Mouse (Mus musculus) retina, embryonic 14.5 days (tissue): ENCODE results near the gene Apoc3.

Experiments used
- DNase-seq: peaks from one replicate; pipeline ENCODE4 v3.0.0-alpha.2; 2015; ENCODE audit warnings: low spot score

Apoc3 gene

DNA sequence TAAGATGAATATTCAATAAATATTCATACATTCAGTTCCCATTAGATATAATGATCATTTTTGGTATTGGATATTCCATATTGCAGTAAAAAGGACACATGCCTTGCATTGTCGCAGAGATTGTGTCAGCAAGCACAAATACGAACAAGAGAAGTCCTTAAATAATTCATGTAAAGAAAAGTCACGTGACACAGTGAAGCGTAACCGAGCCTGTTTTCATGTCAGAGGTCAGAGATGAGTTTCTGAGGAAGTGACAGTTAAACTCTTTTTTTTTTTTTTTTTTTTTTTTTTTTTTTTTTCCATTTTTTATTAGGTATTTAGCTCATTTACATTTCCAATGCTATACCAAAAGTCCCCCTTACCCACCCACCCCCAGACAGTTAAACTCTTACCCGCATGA, 42.8 kb downstream of the Apoc3 start:
- no peak for DNase-seq

GRCm38 (mm10) chr9:46191644-46192043, 43.8 kb downstream of the Apoc3 start:
- peak; percentile 75 for DNase-seq

DNA sequence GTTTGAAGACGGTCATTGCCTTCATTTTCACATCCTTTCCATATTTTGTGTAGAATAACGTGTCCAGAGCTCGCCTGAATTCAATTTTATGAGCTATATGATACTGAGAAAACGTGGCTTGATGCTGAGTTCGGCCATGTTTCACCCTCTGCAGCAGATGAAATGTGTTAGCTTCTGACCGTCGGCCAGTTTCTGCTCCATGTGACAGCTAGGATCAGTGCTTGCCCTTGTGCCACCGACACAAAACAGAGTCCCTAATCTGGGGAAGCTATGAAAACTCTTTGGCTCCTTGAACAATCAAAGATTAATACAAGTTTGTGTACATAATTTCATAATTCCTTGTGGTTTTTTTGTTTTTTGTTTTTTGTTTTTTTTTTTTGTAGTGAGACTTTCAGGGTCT, 44.2 kb downstream of the Apoc3 start:
- DNase-seq = no peak

GRCm38 (mm10) chr9:46189381-46189780, 46.1 kb downstream of the Apoc3 start:
- DNase-seq = peak; percentile 24

DNA sequence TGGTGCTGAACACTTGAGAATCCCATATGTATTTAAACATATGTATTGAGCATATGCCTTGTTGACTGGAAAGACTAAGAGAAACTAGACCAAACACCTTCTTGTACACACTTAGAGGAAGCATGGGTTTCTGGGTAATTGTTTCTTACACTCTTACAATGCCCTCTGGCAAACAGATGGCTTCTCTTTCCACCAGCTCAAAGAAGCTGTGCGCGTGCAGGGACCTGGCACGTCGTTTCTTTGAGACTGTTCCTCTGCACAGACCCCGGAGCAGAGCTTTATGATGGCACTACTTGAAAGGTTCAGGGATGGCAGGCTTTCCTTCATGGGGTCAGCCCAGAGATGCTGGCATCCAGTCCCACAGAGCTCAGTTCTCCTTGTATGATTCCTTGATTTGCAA, 46.5 kb downstream of the Apoc3 start:
- peak; percentile 15 for DNase-seq

DNA sequence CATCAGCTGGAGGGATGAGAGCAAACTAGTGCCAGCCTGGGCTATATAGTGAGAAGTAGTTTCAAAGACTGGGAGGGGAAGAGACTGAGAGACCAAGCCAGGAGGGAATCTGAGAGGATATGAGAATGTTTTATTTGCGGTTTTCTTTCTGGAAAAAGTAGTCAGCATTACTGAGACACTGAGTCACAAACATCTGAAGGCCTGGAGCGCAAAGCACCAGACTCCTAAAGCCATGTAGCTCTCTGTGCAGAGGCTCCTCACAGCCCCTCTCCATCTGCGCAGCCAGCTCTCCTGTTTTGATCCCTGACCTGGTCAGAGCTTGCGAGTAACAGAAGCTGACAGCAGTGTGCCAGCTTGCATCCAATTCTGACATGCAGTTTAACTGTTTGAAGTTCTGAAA, 47.1 kb downstream of the Apoc3 start:
- peak; percentile 41 for DNase-seq

GRCm38 (mm10) chr9:46186387-46186786, 49.0 kb downstream of the Apoc3 start:
- DNase-seq = no peak

DNA sequence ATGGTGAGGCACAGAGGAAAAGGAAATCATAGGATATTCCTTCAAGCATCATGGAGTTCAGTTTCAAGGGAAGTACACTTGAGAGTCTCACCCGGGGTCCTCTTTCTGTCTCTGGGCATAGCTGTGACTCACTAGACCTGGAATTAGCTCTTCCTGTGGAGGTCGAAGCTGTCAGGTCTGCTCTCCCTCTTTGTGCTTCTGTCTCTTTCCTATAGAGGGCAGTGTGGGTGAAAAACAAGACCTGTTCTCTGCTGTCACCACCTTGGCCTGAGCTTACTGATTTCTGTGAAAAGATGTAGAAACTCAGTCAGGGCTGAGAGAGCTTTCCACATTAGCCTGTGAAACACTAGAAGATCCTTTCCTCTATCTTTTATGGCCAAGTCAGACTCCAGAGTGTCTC, 50.2 kb downstream of the Apoc3 start:
- DNase-seq = peak; percentile 56

- no peak for DNase-seq
These were observed 50.9 kb downstream of the Apoc3 start for GRCm38 (mm10) chr9:46184542-46184941.
